Mouse (Mus musculus) Patski (cell line): ENCODE results near the gene Vasn. TPM values are rescaled to one million over a fixed set of nuclear protein-coding genes. Genes with fewer than 3 reads are reported as not detected.

Source experiments
- ATAC-seq: fragments of 100-300 bp; one replicate; pipeline ENCODE4 v1.8.0; 2021
- CTCF ChIA-PET: fragments of 350-600 bp; sonication (Branson Sonifier 250); formaldehyde crosslinking; loops from one replicate; lab custom pipeline; 2022; ENCODE audit warnings: inconsistent platforms; lab: Charles Lee
- POLR2A ChIA-PET: fragments of 350-600 bp; sonication (Branson Sonifier 250); formaldehyde crosslinking; loops from one replicate; lab custom pipeline; 2022; ENCODE audit warnings: antibody characterized with exemption, inconsistent platforms; lab: Charles Lee
- DNase-seq: peaks from one replicate; pipeline ENCODE4 v3.0.0-alpha.2; 2011; ENCODE audit warnings: low read depth, low spot score
- H3K27me3 ChIP-seq: fragments of 371-371 bp; one replicate; pipeline ENCODE4 v1.5.1; 2021
- CTCF ChIP-seq: fragments of 100-300 bp; IDR thresholded peaks from one replicate; pipeline ENCODE4 v1.5.1; 2021
- in situ Hi-C: fragments of 300-500 bp; cut with MboI; formaldehyde crosslinking; loops from 3 replicates; pipeline ENCODE4 v1.11.1; 2018; ENCODE audit warnings: low pct_unique_long_range_greater_than_20kb, mixed read lengths
- polyA plus RNA-seq: library from polyadenylated mRNA; unstranded; gene quantifications from one replicate; pipeline ENCODE4 v1.2.3, GENCODE M21; 2021

The Vasn gene
- polyA plus RNA-seq, 1 experiment from 2014 or later = 74.5 TPM

GRCm38 (mm10) chr16:4616829-4617228, 22.9 kb upstream of the Vasn start:
- CTCF ChIA-PET = interaction anchor here (1.0 to 3.5 kb wide), 6 partner anchors 10 to 49 kb away, joined by 3 to 11 read pairs (median 4); no protein-coding TSS in a partner anchor
- no peak for ATAC-seq
- no peak for TF ChIP-seq CTCF
- in situ Hi-C loops = no loop called here
- POLR2A ChIA-PET = no interaction called here
- H3K27me3 ChIP-seq = no peaks in the 10 kb centered on the region
- no peak for DNase-seq

GRCm38 (mm10) chr16:4624074-4624473, 15.7 kb upstream of the Vasn start:
- ChIA-PET CTCF (interaction anchor here (1.1 to 4.9 kb wide), 5 partner anchors 9 to 43 kb away, joined by 3 to 36 read pairs (median 6); no protein-coding TSS in a partner anchor), POLR2A (interaction anchor here (1.4 to 1.9 kb wide), 4 partner anchors 11 to 44 kb away, joined by 3 to 10 read pairs (median 5); no protein-coding TSS in a partner anchor)
- no peak for DNase-seq
- no peaks in the 10 kb centered on the region for H3K27me3 ChIP-seq
- peak; percentile 24 for ATAC-seq
- in situ Hi-C loops = no loop called here
- TF ChIP-seq CTCF = no peak

GRCm38 (mm10) chr16:4624481-4625110, 15.1 kb upstream of the Vasn start, which contains the start of gene Pam16:
Pam16 (minus strand) TSS chr16:4624988.
- no peak for TF ChIP-seq CTCF
- ATAC-seq (peak; percentile 66), DNase-seq (no peak)
- in situ Hi-C loops = no loop called here
- POLR2A ChIA-PET = interaction anchor here (0.6 to 1.9 kb wide), 7 partner anchors 9 to 43 kb away, joined by 3 to 10 read pairs (median 3); no protein-coding TSS in a partner anchor
- CTCF ChIA-PET = interaction anchor here (1.1 to 4.9 kb wide), 5 partner anchors 9 to 43 kb away, joined by 3 to 36 read pairs (median 6); no protein-coding TSS in a partner anchor
- H3K27me3 ChIP-seq = no peaks in the 10 kb centered on the region

DNA sequence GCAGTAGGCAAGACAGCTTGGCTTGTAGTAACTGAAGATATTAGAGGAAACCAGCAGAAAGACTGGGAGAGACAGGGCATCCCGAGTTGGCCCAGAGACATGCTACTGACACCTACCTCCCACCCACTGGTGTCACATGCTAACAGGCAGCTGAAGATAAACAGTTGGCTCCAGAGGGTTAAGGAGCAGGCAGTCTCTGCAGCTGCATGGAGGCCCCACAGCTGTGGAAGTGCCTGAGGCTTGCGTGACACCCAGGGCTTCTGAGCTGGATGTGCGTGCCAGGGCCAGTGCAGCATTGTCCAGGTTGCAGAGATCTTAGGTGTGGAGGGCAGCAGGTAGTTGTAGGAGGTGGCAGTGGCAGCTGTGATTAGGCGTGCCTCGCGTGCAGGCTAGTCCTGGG, 12.6 kb upstream of the Vasn start:
- ChIA-PET CTCF (interaction anchor here (1.5 to 4.9 kb wide), 2 partner anchors 10 to 40 kb away, joined by 3 to 36 read pairs; no protein-coding TSS in a partner anchor), POLR2A (interaction anchor here (1.5 kb wide), 1 partner anchor 40 kb away, joined by 3 read pairs; no protein-coding TSS in a partner anchor)
- no peak for TF ChIP-seq CTCF
- DNase-seq (no peak), ATAC-seq (no peak)
- in situ Hi-C loops = no loop called here
- H3K27me3 ChIP-seq = no peaks in the 10 kb centered on the region

GRCm38 (mm10) chr16:4628898-4629419, 10.8 kb upstream of the Vasn start:
- no peak for DNase-seq
- ChIA-PET CTCF (interaction anchor here (0.9 to 7.8 kb wide), 8 partner anchors 14 to 161 kb away, joined by 3 to 83 read pairs (median 6); partner anchors contain the start of gene Cdip1), POLR2A (interaction anchor here (4.2 kb wide), 1 partner anchor 27 kb away, joined by 19 read pairs; no protein-coding TSS in a partner anchor)
- H3K27me3 ChIP-seq = no peaks in the 10 kb centered on the region
- no peak for TF ChIP-seq CTCF
- in situ Hi-C loops = no loop called here
- no peak for ATAC-seq

- ChIA-PET CTCF (interaction anchor here (0.7 to 7.8 kb wide), 14 partner anchors 9 to 160 kb away, joined by 3 to 83 read pairs (median 4); partner anchors contain the start of gene Cdip1), POLR2A (interaction anchor here (0.6 to 4.2 kb wide), 2 partner anchors 26 to 53 kb away, joined by 3 to 19 read pairs; no protein-coding TSS in a partner anchor)
- DNase-seq = no peak
- no peaks in the 10 kb centered on the region for H3K27me3 ChIP-seq
- no peak for TF ChIP-seq CTCF
- in situ Hi-C loops = loop anchor here (5.0 kb wide), 1 partner anchor 37 kb away; no protein-coding TSS in a partner anchor
- no peak for ATAC-seq
These were observed 9.8 kb upstream of the Vasn start for GRCm38 (mm10) chr16:4629950-4630349.

DNA sequence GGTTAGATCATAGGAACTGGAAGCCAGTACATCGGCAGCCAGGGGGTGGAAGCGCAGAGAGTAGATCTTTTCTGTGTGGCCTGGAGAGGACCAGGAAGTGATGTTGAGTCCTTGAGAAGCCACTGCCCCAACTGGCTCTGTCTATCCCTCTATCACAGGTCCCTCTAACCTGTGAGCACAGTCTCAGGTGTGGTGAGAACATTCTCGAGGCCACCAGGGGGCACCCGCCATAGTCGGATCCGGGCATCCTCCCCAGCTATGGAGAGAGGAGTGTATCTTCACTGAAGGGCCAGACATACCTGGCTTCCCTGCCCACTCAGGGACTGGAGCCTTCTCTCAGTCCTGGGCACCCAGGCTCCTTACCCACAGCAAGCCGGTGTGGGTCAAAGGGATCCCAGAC, 7.7 kb upstream of the Vasn start:
- in situ Hi-C loops = loop anchor here (5.0 kb wide), 1 partner anchor 35 kb away; no protein-coding TSS in a partner anchor
- POLR2A ChIA-PET = interaction anchor here (0.6 to 4.2 kb wide), 3 partner anchors 12 to 24 kb away, joined by 3 to 19 read pairs (median 4); no protein-coding TSS in a partner anchor
- TF ChIP-seq CTCF = no peak
- CTCF ChIA-PET = interaction anchor here (0.9 to 7.8 kb wide), 10 partner anchors 11 to 159 kb away, joined by 3 to 83 read pairs (median 4); partner anchors contain the start of gene Coro7
- ATAC-seq = no peak
- no peaks in the 10 kb centered on the region for H3K27me3 ChIP-seq
- no peak for DNase-seq

DNA sequence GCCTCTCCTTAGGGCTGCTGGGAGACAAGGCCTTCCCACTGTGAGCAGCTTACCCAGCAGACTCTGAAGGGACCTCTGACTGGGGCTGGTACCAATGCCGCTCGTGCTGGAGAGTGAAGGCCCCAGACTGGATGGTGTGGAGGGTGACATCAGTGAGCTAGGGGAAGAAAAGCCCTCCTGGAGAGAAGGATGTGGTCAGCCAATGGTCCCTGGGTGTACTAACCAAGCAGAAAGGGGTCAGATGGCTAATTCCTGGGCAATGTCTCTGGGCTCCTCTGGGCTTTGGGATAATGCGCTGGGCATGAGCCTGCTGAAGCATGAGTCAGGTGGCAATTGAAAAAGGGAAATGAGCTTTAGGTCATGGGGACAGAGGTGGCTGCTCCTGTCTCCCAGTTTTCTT, 6.1 kb upstream of the Vasn start:
- no peaks in the 10 kb centered on the region for H3K27me3 ChIP-seq
- no peak for TF ChIP-seq CTCF
- POLR2A ChIA-PET = interaction anchor here (1.2 to 2.0 kb wide), 4 partner anchors 9 to 22 kb away, joined by 3 to 11 read pairs (median 8); no protein-coding TSS in a partner anchor
- peak; percentile 68 for ATAC-seq
- peak; percentile 75 for DNase-seq
- CTCF ChIA-PET = interaction anchor here (0.8 to 7.8 kb wide), 8 partner anchors 9 to 158 kb away, joined by 3 to 83 read pairs (median 4); partner anchors contain the start of gene Pam16
- in situ Hi-C loops = loop anchor here (5.0 kb wide), 1 partner anchor 34 kb away; no protein-coding TSS in a partner anchor

GRCm38 (mm10) chr16:4634681-4635080, 5.1 kb upstream of the Vasn start:
- in situ Hi-C loops = loop anchor here (5.0 kb wide), 1 partner anchor 33 kb away; no protein-coding TSS in a partner anchor
- TF ChIP-seq CTCF = no peak
- CTCF ChIA-PET = interaction anchor here (1.6 to 7.8 kb wide), 4 partner anchors 8 to 33 kb away, joined by 3 to 83 read pairs (median 29); no protein-coding TSS in a partner anchor
- no peak for DNase-seq
- no peaks in the 10 kb centered on the region for H3K27me3 ChIP-seq
- POLR2A ChIA-PET = interaction anchor here (1.1 to 2.0 kb wide), 4 partner anchors 8 to 10 kb away, joined by 3 to 11 read pairs (median 5); partner anchors contain the start of gene Pam16
- no peak for ATAC-seq

DNA sequence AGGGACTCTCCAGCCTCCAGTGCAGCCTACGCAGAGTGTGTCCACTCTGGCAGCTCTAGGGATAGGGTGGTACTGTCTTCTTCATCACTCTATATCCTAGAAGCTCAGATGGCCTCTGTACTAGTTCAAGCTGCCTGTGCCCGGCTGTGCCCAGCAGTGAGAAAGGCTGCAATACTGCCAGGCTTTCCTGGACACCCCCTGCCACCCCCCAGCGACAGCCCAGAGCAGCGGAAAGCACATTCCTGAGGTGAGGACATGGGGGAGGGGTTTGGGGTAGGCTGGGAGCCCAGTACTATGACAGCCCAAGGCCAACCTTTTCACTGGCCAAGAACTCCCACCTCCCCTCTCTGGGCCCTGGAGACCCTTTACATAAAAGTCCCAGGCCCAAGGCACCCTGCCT, 4.0 kb upstream of the Vasn start:
- CTCF ChIA-PET = interaction anchor here (1.0 to 7.8 kb wide), 2 partner anchors 20 to 28 kb away, joined by 3 to 83 read pairs; no protein-coding TSS in a partner anchor
- POLR2A ChIA-PET = interaction anchor here (1.1 to 1.2 kb wide), 2 partner anchors 9 to 11 kb away, joined by 3 read pairs; partner anchors contain the start of gene Pam16

More for the DNA sequence above, 4.0 kb upstream of the Vasn start:
- in situ Hi-C loops = no loop called here
- ATAC-seq = no peak
- no peak for TF ChIP-seq CTCF
- no peaks in the 10 kb centered on the region for H3K27me3 ChIP-seq
- DNase-seq = no peak
